Mouse (Mus musculus) thymus, adult 2 months (tissue): ENCODE results near the gene Sgcg.

Source experiments
- CTCF ChIP-seq: fragments of 200-500 bp; IDR thresholded peaks from 2 replicates; pipeline ENCODE4 v1.5.1; 2012; ENCODE audit warnings: mild to moderate bottlenecking, control low read depth, low read length, moderate library complexity, borderline replicate concordance; ENCODE audit not compliant: control insufficient read depth, poor library complexity, insufficient read depth; ENCODE audit errors: extremely low read depth
- POLR2A ChIP-seq: fragments of 200-500 bp; IDR thresholded peaks from 2 replicates; pipeline ENCODE4 v1.6.1; 2012; ENCODE audit warnings: mild to moderate bottlenecking, low read length, control low read depth, moderate library complexity; ENCODE audit not compliant: control insufficient read depth, poor library complexity, insufficient read depth; ENCODE audit errors: extremely low read depth

DNA sequence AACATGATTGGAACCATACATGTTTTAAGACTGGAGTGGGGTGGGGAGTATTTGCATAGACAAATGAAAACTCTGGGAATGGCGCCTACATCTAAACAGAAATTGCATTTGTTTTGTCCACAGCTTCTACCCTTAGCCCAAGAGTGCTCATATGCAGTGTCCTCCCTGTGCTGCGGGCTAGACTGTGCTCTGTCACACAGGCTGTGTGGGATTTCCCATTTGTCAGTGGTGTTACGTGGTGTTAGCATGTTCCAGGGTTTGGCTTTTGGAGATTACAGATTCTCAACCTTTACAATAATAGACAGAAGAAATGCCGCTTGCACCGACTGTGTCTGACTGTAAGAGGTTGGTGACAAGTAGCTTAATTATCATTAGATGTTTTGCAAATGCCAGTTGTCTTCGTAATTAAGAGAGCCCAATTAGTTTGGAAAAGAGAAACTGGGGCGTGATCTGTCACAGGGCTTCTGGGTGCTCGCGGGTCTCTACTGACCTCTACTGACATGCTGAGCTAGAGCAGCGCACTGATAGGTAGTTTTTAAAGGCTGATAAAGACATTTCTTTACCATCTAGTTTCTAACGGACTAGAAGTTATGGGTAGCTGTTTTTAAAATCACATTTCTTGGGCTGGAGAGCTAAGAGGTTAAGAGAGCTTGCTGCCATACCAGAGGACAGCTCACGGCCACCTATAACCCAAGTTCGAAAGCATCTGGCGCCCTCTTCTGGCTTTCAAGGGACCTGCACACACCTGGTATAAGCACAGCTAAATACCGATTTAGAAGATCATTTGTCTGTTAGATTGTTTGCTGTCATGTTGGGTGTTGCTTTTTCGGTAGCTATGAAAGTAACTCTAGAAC lies 35.8 kb upstream of the Sgcg start:
- TF ChIP-seq CTCF (no peak; the same call in 1 of the 2 replicates), POLR2A (no peak)
